Mouse (Mus musculus): ENCODE results near the gene Vmn1r31. TPM values are rescaled to one million over a fixed set of nuclear protein-coding genes. Genes with fewer than 3 reads are reported as not detected.

The Vmn1r31 gene
- total RNA-seq (2021), result not detected
- long read RNA-seq, experiment 1, result 0 reads
- long read RNA-seq, experiment 2, result 0 reads

GRCm38 (mm10) chr6:58475230-58475629 is at the start of gene Vmn1r31:
Vmn1r31 (minus strand) TSS chr6:58475330.
- no peak for DNase-seq

- no peak for DNase-seq
Measured at GRCm38 (mm10) chr6:58443285-58443684, 31.8 kb downstream of the Vmn1r31 start, which contains the start of gene Vmn1r30. Vmn1r30 (minus strand) TSS chr6:58443385.

Other genes starting within 250 kb of the Vmn1r31 start
- not detected for gene Vmn1r28, start 213.3 kb downstream of the Vmn1r31 start, total RNA-seq (2021)
- gene Vmn1r29, start 173.8 kb downstream of the Vmn1r31 start, total RNA-seq (2021), result not detected
- not detected for gene Vmn1r30, start 31.9 kb downstream of the Vmn1r31 start, total RNA-seq (2021)
- 10 to 100 TPM; 26.9 to 36.5 TPM for gene Abcg2, start 109.2 kb upstream of the Vmn1r31 start, total RNA-seq (2021)

All from adrenal gland, postnatal 36 days (tissue).